Mouse (Mus musculus): ENCODE measurements around the gene Tex21. TPM values are rescaled to one million over a fixed set of nuclear protein-coding genes. Genes with fewer than 3 reads are reported as not detected.
"Not testable (repeated sequence)": the region's sequence is repeated elsewhere in the genome, so short reads cannot be mapped to it uniquely, and the experiment has no call there.

Gene Tex21
- polyA plus RNA-seq, 1 experiment from 2014 or later: not detected

GRCm38 (mm10) chr12:76196709-76197054 lies 49.9 kb downstream of the Tex21 start:
- peak; percentile 75 for DNase-seq (ENCODE audit: low spot score)

GRCm38 (mm10) chr12:76195912-76196708 lies 50.4 kb downstream of the Tex21 start:
- DNase-seq (ENCODE audit: low spot score): peak; percentile 48

- no peak for DNase-seq (ENCODE audit: low spot score)
Observed at GRCm38 (mm10) chr12:76194526-76194925, 52.0 kb downstream of the Tex21 start.

- DNase-seq (ENCODE audit: low spot score): peak; percentile 71
Observed at GRCm38 (mm10) chr12:76190940-76191339, 55.6 kb downstream of the Tex21 start.

GRCm38 (mm10) chr12:76187849-76188248 lies 58.7 kb downstream of the Tex21 start:
- peak; percentile 9 for DNase-seq (ENCODE audit: low spot score)

- DNase-seq (ENCODE audit: low spot score): no peak
Observed at GRCm38 (mm10) chr12:76186473-76186872, 60.1 kb downstream of the Tex21 start.

- no peak for DNase-seq (ENCODE audit: low spot score)
Observed at GRCm38 (mm10) chr12:76185167-76185816, 61.3 kb downstream of the Tex21 start.

GRCm38 (mm10) chr12:76184271-76184670 lies 62.3 kb downstream of the Tex21 start:
- DNase-seq (ENCODE audit: low spot score): no peak

- DNase-seq (ENCODE audit: low spot score): no peak
Observed at GRCm38 (mm10) chr12:76182831-76183230, 63.7 kb downstream of the Tex21 start.

- no peak for DNase-seq (ENCODE audit: low spot score)
Observed at GRCm38 (mm10) chr12:76181471-76181870, 65.1 kb downstream of the Tex21 start.

GRCm38 (mm10) chr12:76180442-76180841 lies 66.1 kb downstream of the Tex21 start:
- no peak for DNase-seq (ENCODE audit: low spot score)

GRCm38 (mm10) chr12:76179527-76179926 lies 67.0 kb downstream of the Tex21 start:
- DNase-seq (ENCODE audit: low spot score): no peak

GRCm38 (mm10) chr12:76179051-76179450 lies 67.5 kb downstream of the Tex21 start:
- DNase-seq (ENCODE audit: low spot score): no peak

- DNase-seq (ENCODE audit: low spot score): peak; percentile 63
Observed at GRCm38 (mm10) chr12:76177864-76178518, 68.6 kb downstream of the Tex21 start.

GRCm38 (mm10) chr12:76177000-76177863 lies 69.3 kb downstream of the Tex21 start, which contains the start of gene Esr2:
TSS of gene Esr2 (minus strand) at chr12:76177259.
- peak; percentile 13 for DNase-seq (ENCODE audit: low spot score)

GRCm38 (mm10) chr12:76165641-76166040 lies 80.9 kb downstream of the Tex21 start:
- DNase-seq (ENCODE audit: low spot score): no peak

GRCm38 (mm10) chr12:76152389-76152788 lies 94.2 kb downstream of the Tex21 start:
- not testable (repeated sequence) for DNase-seq (ENCODE audit: low spot score)
